Mouse (Mus musculus): ENCODE measurements around the gene Phldb3.

Phldb3 gene

DNA sequence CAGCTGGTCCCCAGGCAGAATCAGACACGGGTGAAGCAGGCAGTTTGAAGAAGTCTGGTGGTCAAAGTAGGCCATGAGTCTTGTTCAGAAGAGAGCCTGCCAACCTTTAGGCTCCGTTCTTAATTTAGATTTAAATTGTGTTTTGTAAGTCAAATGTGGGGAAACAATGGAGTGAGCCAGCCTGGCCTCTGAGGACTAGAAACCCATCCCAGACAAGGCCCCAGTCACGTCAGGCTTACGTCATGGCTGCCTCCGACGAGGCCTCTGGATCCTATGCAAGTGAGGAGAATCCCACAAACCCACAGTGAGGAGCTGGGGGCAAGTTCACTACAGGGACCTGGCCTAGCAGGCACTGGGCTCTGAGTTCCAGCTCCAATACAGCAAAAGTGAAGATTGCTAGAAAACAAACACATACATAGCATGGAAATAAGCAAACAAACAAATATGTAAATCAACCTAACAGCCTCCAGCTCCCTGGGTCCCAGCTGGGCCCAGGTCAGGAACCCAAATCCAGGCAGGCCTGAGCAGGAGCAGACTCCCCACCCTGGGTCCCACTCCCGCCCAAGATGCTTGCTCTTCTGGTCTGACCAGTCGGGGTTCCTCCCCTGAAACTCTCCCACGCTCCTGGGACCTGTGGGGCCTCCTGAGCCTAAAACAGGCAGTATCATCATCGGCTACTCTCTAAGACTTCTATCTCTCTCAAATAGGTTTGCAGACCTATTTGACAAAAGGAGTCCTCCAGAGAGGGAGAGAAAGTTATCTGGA, 19.7 kb downstream of the Phldb3 start:
- DNase-seq (ENCODE audit: low read depth) = no peak

DNA sequence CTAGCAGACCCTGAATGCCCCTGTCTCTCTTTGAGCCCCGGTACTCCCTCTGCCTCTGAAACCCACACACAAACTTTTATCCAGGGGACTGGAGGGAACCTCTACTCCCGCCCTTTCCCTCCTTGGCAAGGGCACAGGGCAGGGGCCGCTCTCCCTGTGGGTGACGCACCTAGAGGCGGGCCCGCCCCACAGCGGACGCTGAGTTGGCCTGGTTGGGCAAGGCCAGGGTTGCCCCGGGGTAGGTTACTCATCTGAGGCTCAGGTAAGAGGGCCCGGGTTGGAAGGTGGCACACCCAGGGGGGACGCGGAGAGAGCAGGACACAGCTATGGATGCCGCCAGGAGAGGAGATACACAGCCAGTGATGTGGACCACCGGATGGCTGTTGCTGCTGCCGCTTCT, 25.7 kb downstream of the Phldb3 start, which contains the start of gene Lypd3:
TSS of gene Lypd3 (plus strand) at position 287 of the 400 bp plus-strand sequence.
- no peak for DNase-seq (ENCODE audit: low read depth)

DNA sequence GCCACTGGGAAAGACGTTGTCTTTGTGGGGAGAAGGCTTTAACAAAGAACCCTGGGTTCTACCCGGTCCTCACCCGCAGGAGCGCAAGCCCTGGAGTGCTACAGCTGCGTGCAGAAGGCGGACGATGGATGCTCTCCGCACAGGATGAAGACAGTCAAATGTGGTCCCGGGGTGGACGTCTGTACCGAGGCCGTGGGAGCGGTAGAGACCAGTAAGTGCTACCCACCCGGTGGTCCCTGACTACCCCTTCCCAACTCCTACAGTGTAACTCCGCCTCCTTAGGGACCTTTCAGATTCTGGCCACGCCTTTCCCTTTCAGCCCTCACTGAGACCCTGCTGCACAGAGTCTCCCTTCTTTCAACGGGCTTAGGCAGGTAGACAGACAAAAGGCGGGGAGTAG, 26.5 kb downstream of the Phldb3 start:
- no peak for DNase-seq (ENCODE audit: low read depth)

DNA sequence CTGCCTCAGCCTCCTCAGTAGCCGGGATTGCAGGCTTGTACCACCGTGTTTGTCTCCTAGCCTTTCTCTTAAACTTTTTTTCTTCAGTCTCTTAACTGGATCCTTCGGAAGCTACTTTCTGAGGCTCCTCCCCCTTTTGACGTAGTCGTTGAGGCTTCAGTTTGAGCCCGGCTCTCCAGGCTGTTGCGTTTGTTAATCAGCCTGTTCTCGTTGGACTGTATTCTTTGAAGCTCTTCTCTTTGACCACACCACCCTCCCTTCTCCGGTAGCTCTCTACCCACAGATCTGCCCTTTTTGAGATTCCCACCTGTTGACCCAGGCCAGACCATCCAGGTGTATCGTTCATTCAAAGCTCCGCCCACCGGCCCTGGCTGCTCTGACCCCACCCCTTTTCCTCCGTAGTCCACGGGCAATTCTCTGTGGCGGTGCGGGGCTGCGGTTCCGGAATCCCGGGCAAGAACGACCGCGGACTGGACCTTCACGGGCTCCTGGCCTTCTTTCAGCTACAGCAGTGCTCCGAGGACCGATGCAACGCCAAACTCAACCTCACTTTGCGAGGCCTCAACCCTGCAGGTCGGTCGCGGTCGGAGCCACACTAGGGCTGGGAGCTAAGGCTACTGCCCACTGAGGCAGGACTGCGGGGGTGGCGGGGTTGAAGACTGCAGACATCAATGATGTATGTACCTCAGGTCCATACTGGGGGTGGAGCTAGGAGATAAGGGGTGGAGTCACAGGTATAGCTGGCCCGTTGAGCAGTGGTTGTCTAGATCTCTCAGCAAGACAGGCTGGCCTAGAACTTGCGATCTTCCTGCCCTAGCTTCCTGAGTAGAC, 27.7 kb downstream of the Phldb3 start:
- DNase-seq (ENCODE audit: low read depth) = peak; percentile 63

DNA sequence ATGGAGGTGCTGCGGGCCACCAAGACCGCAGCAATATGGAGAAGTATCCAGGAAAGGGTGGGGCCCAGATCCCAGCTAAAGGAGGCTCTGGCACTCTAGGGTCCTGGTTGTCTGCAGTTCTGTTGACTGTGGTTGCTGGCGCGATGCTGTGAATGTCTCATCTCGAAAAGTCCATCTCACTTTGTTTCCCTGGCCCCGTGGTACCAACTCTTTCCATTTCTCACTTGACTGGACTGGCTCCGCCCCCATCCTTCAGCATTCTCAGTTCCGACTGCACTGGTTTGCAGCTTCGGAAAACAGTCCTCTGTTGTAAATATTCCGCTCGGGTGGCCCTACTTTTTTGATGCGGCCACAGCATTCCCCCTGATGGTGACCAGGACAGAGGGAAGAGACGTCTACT, 29.9 kb downstream of the Phldb3 start:
- no peak for DNase-seq (ENCODE audit: low read depth)

DNA sequence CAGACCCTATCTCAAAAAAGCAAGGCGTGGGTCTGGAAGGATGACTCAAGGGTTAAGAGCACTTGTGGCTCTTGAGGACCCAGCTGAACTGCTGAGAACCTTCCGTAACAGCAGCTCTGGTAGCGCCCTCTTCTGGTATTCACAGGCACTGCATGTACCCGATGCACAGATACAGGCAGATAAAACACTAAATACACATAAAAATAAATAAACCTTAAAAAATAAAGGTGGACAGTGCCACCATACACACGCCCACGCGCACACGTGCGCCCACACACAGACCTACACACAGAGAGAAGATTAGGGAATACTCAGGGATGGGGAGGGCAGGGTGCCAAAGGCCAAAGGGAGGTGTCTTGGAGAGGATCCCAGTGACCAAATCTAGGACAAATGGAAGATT, 31.9 kb downstream of the Phldb3 start:
- DNase-seq (ENCODE audit: low read depth) = no peak

DNA sequence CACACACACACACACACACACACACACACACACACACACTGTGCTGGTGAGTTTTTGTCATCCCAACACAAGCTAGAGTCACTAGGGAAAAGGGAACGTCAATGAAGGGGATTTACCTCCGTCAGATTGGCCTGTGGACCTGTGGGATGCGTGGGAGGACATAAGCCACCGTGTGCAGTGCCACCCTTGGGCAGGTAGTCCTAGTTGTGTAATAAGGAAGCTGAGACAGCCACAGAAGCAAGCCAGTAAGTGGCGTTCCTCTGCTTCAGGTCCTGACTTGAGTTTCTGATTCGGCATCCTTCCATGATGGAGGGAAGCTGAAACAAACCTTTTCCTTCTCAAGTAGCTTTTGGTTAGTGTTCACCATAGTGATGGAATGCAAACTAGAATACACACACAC, 33.9 kb downstream of the Phldb3 start:
- no peak for DNase-seq (ENCODE audit: low read depth)

DNA sequence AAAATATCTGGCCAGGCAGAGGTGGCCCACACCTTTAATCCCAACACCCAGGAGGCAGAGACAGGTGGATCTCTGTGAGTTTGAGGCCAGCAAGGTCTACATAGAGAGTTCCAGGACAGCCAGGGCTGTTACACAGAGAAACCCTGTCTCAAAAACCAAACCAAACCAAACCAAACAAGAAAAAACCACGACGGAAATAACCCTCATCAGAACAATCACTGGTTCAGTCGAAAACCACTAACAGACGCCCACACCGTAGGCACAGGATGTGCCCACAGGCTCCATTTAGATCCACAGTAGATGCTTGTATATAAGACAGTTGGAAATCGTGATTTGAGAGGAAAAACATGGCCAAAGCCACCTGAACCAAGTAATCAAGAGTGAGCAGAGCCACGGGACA, 34.4 kb downstream of the Phldb3 start:
- DNase-seq (ENCODE audit: low read depth) = no peak

DNA sequence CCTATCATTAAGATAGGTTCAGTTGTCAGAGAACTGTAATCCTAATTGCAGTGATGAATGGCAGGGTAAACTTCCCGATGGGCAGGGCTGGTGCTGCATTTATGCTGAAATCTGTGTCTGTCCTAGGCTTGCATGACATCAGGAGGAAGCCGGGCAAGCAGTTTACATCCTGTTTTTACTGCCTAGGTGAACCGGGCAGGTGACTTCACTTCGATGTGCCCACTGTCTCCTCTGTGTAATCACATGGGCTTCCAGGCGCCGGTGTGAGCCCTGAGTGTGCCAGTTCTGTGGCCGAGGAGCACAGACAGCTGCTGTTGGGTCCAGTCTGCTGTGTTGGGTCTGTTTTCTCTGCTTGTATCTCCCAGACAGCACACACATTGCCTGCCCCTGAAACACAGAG, 35.9 kb downstream of the Phldb3 start:
- DNase-seq (ENCODE audit: low read depth) = no peak

DNA sequence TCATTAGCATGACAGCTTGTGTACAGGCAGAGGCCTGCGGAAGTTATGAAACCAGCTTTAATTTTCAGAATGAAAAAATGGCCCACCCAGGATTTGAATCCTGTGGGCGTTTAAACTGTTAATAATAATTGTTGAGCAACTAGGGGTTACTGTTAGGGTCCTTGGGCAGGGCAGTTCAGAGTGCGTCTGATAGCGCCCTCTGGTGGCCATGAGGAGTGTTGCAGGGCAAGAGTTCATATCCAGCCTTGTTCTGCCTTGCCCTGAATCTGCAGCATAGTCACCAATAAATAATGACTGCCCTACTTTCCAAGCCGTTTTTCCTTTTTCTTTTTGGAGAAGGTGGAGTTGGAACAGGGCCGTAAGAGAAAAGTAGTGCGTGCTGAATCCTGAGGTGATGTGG, 43.1 kb downstream of the Phldb3 start:
- no peak for DNase-seq (ENCODE audit: low read depth)

DNA sequence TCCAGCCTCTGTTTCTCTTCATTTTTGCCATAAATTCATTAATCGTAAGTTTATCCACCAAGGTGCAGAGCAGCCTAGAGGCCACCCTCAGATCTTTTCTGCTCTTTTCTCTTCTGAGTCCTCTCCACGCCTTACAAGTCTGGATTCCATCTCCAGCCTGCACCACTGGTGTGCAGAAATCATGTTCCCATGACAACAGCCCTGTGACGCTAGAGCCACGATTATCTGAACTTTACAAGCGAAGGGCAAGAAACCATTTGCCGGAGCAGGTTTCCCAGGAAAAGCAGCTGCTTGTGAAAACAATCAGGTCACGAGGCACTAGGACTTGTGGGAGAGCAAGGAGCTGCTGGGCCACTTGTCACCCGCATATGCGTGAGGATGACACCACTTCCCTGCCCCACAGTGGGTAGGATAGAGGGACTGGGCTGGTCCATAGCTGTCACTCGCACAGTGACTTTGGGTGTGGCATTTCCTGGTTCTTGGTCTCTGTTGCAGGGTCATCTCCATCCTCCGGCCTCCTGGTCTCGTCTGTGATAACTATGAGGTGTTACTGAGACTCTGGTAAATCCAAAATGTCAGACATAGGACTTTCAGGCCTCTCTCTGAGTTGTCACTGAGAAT, 49.3 kb downstream of the Phldb3 start:
- DNase-seq (ENCODE audit: low read depth) = no peak

DNA sequence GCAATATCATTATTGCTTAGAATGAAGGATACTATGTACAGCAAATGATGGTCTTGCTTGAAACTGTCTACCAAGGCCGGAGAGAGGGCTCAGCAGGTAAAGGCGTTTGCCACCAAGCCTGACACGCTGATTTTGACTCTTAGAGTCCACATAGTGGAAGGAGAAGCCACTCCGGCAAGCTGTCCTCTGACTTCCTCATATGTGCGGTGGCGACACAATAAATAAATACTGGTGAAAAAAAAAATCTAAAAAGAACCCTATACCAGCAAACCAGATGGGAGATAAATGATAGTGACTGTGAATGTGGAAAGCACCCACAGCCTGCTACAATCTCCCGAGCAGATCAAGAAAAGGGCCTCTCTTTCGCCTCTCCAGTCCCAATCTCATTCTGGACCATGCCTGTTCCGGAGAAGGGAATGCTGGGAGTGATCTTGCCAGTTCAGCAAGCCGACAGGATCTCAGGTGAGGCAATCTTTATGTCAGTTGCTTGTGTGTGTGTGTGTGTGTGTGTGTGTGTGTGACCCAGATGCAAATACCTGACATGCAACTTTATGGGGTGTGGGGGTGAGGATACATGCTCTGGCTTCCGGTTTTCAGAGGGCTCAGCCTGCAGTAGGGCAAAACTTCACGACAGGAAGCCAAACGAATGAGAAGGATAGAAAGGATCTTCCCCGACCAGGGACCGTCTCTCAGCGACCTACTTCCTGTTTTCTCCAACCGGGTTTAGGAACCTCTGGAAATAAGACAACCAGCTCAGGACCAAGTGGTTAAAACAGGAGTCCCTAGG, 50.7 kb downstream of the Phldb3 start:
- no peak for DNase-seq (ENCODE audit: low read depth)

DNA sequence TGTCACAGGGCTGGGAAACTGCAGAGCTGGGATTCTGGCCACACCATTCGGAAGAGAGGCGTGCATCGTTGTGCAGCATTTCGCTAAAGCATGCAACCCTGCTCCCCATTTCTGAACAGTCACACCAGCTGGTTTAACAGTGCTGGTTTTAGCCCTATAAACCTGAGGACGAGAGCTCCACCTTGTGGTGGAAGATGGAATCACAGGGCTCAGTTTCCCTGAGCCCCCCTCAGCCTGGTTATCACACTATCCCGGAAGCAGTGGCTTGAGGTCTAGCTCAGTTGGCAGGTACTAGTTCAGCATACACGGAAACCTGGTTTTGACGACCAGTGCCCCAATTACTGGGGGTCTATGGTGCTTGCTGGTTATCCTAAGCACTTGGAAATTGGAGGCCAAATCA, 52.0 kb downstream of the Phldb3 start:
- peak; percentile 72 for DNase-seq (ENCODE audit: low read depth)

DNA sequence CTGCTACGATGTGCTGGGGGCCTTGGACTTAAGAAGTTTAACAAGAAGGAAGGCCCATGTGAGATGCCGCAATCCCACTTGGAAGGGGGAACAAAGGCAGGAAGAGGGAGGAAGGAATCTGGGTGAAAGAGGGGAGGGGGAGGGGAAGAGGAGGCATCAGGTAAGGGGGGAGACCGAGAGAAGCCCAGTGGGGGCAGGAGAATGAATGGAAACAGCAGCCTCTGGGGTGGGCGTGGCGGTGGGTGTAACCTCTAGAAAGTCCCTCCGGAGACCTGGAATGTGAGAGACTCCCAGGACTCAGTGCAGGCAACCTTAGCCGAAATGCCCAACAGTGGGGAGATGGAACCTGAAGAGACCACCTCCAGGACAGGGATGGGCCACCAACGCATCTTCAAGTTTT, 53.7 kb downstream of the Phldb3 start:
- DNase-seq (ENCODE audit: low read depth) = no peak

DNA sequence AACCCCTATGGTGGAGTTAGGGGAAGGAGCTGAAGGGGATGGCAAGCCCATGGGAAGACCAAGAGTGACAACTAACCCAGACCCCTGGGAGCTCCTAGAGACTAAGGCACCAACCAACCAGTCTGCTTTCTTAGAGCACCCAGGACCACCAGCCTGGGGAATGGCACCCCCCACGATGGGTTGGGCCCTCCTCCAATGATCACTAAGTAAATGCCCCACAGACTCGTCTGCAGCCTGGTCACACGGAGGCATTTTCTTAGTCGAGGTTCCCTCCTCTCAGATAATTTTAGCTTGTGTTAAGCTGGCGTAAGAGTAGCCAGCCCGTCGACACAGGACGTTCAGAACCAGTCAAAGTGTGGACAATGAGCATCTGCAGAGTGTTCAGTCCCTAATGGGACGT, 54.4 kb downstream of the Phldb3 start:
- DNase-seq (ENCODE audit: low read depth) = no peak

DNA sequence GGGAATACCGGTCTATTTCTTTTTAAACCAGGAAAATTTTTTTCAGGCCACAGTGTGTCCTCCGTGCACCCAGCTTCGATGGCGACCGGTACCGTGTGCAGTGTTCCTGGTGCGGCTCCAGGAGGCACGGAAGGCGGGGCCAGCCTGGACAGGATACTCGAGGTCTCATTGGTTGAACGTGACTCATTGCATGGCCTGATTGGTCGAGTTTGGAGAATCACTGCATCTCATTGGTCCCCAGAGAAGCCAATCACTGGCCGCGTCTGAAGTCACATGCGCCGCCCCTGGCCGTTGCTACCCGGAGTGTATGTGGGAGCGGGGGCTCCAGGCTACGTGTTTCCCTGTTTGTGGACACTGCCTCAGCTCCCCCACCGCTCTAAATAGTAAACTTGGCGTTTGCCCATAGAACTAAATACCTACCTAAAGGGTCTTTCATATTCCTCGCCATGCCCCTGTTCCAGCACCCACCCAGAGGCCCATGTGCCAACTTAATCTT, 61.4 kb downstream of the Phldb3 start:
- DNase-seq (ENCODE audit: low read depth) = no peak

DNA sequence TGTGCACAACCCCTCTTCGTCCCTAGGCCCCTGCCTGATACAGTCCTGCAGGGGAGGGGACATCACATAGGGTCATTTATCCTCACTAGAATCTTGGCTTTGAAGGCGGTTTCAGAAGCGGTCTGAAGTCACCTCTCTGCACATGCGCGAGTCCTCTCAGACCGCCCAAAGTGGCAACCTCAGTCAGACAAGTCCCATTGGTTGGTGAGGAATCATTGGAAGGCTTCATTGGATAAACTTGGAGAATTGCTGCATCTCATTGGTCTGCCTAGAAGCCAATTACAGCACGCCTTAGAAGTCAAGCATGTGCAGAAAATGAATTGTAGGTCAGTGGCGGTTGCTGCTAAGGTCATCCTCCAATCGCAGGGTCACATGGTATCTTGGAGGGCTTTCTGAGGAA, 66.0 kb downstream of the Phldb3 start, which contains the start of gene Tex101:
TSS of gene Tex101 (minus strand) at position 101 of the 400 bp plus-strand sequence.
- DNase-seq (ENCODE audit: low read depth) = no peak

Measured in c-Kit-positive CD71-positive TER-119-negative erythroid progenitor cells, embryonic 14.5 days (primary cell).